Mouse (Mus musculus) liver, embryonic 16.5 days (tissue): Measurements from ENCODE around the gene Atxn7l2. TPM values are rescaled to one million over a fixed set of nuclear protein-coding genes. Genes with fewer than 3 reads are reported as not detected.

ENCODE experiments used
- ATAC-seq: fragments of 200-750 bp; cut with Nextera tagmentation; 2 replicates; pipeline ENCODE4 v1.8.0; 2017; ENCODE audit warnings: low read depth, mild to moderate bottlenecking, moderate number of reproducible peaks, moderate library complexity
- H3K27ac ChIP-seq: fragments of 300-500 bp; sonication (generic); 2 replicates; pipeline ENCODE4 v1.5.1; 2014; ENCODE audit warnings: mild to moderate bottlenecking, low read length
- H3K27me3 ChIP-seq: fragments of 300-500 bp; sonication (generic); 2 replicates; pipeline ENCODE4 v1.6.1; 2014; ENCODE audit warnings: low read depth, low read length, mixed read lengths; ENCODE audit not compliant: control insufficient read depth, insufficient read depth
- H3K36me3 ChIP-seq: fragments of 300-500 bp; sonication (generic); 2 replicates; pipeline ENCODE4 v1.6.1; 2014; ENCODE audit warnings: mild to moderate bottlenecking; ENCODE audit not compliant: control insufficient read depth, insufficient read depth
- H3K4me1 ChIP-seq: fragments of 300-500 bp; sonication (generic); 2 replicates; pipeline ENCODE4 v1.6.1; 2014; ENCODE audit warnings: low read depth, low read length, mixed read lengths; ENCODE audit not compliant: control insufficient read depth
- H3K4me2 ChIP-seq: fragments of 300-500 bp; sonication (generic); 2 replicates; pipeline ENCODE4 v1.6.1; 2014; ENCODE audit warnings: low read depth, low read length, mixed read lengths
- H3K4me3 ChIP-seq: fragments of 300-500 bp; sonication (generic); 2 replicates; pipeline ENCODE4 v1.5.1; 2014; ENCODE audit warnings: low read depth, mild to moderate bottlenecking, low read length
- H3K9ac ChIP-seq: fragments of 300-500 bp; sonication (generic); 2 replicates; pipeline ENCODE4 v1.6.1; 2014; ENCODE audit warnings: low read depth, low read length
- H3K9me3 ChIP-seq: fragments of 300-500 bp; sonication (generic); replicated peaks from 2 replicates; pipeline ENCODE4 v1.6.1; 2016; ENCODE audit warnings: low read length; ENCODE audit not compliant: control insufficient read depth
- WGBS: fragments of 180-500 bp; shearing (Covaris S2); extraction: QIAGEN DNeasy Blood & Tissue Kit; methylation state at CpG from one replicate; pipeline ENCODE4 v1.1.7; 2014; ENCODE audit not compliant: insufficient replicate concordance; 5-methylcytosine and 5-hydroxymethylcytosine counted together
- polyA plus RNA-seq: library from polyadenylated mRNA; unstranded; fragments of >200 nt; fragmentation: Nextera tagmentation; extraction: Ambion mirVana; gene quantifications from 2 replicates; pipeline ENCODE4 v1.2.1, GENCODE M21; 2015

The Atxn7l2 gene
- polyA plus RNA-seq, 1 experiment from 2014 or later = 2.1 TPM

DNA sequence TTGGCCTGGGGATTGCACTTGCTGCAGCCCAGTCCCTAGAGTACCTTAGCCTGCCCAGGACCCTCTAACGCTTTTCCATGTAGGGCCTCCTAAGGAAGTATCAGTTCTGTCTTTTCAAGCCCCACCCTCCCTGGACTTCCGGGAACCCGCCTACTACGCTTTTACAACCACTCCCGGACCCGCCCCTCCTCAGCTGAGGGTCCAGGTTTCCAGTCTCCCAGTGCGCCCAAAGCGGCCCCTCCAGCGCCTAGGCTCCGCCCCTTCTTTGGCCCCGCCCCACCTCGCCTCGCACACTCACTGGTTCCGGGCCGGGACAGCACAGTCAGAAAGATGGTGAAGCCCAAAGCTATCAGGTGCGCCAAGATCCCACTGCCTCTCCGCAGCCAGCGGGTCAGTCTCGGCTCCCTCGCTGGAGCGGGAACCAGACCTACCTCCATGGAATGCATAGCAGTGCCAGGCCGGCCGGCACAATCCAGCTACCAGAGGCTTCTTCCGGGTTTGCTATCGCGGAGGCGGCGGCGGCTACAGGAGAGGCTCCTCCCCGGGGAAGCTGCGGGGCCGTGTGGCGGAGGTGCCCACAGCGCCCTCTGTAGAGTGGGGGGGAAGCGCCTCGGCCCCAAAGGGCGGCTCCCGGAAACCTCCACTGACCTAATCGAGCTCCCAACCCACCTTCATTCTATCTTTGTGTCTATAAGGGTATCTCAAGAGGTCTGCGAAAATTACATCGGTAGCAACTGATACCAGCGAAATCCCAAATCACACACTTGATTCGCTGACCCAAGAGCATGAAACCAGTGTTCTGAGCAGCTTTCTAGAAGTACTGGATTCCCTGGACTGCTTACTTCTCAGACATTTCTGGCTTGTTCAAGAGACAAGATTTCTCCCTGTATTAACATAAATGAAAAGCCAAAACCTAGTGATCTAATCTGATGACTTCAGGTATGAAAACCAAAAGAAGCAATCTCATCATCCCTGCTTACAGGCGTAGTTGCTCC is 10.1 kb downstream of the Atxn7l2 start, which contains the start of gene Cyb561d1:
Gene Cyb561d1, minus strand, starts transcription at position 884 of the 995 bp plus-strand sequence.
- Histone ChIP-seq H3K27me3 (no peaks in the 10 kb centered on the region), H3K9ac (peak within 1 kb of the TSS; percentile 81), H3K4me1 (peaks cover 17% of the 10 kb centered on the region), H3K4me3 (peak within 1 kb of the TSS; percentile 84), H3K4me2 (peak within 1 kb of the TSS; percentile 69), H3K9me3 (no peaks in the 10 kb centered on the region), H3K36me3 (no peaks in the 10 kb centered on the region), H3K27ac (peak within 1 kb of the TSS; percentile 95)
- peak; percentile 94 for ATAC-seq
- WGBS = 2% methylated on average over 44 of the region's 44 CpGs

DNA sequence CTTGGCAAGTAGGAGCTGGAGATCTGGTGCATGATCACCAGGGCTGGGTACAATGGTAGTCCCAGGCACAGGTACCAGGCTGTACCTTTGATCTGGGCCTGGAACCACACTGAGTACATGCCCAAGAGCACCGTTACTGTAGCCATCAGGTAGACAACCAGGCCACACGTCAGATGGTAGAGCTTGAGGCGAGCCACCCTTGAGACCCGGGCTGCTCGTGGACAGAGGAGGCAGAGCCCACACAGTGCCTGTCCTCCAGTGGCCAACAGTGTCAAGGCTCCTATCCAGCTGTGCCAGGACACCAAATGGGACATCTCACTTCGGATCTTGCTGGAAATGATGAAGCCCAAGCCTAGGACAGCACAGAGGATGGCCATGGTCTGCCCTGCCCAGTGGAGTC is 11.5 kb downstream of the Atxn7l2 start:
- no peaks in the 10 kb centered on the region for H3K36me3 ChIP-seq
- peak overlapping the region; percentile 69 for H3K4me2 ChIP-seq
- H3K9ac ChIP-seq = no peak overlapping the region
- no peak overlapping the region for H3K4me3 ChIP-seq
- H3K27me3 ChIP-seq = no peaks in the 10 kb centered on the region
- peaks cover 17% of the 10 kb centered on the region for H3K4me1 ChIP-seq
- H3K9me3 ChIP-seq = no peaks in the 10 kb centered on the region
- no peak for ATAC-seq
- H3K27ac ChIP-seq = peak overlapping the region; percentile 95; the same call in 1 of the 2 replicates
- WGBS = 87% methylated on average over 6 of the region's 6 CpGs

DNA sequence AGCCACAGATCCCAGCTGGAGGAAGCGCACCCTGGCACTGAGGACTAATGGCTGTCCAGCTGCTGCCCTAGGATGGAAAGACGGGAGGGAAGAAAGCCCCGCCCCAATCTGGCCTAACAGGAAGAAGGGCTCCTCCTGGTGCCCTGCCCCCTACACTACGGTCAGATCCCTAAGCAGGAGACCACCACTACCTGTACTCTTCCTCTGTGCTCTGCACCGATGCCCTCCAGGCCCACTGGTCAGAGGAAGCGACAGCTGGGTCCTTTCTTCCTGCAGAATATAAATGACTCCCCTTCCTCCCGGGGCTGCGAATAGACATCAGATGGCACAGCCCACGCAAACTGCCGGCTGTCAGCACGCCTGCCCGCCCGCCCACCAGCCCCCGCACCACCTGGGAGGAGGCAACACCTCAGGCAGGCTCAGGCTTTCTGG is 13.7 kb downstream of the Atxn7l2 start:
- H3K36me3 ChIP-seq = no peaks in the 10 kb centered on the region
- H3K4me1 ChIP-seq = peaks cover 17% of the 10 kb centered on the region
- H3K4me2 ChIP-seq = no peak overlapping the region
- no peaks in the 10 kb centered on the region for H3K9me3 ChIP-seq
- H3K27me3 ChIP-seq = no peaks in the 10 kb centered on the region
- H3K4me3 ChIP-seq = no peak overlapping the region
- H3K27ac ChIP-seq = no peak overlapping the region
- 52% methylated on average over 14 of the region's 14 CpGs for WGBS
- H3K9ac ChIP-seq = no peak overlapping the region
- ATAC-seq = no peak

DNA sequence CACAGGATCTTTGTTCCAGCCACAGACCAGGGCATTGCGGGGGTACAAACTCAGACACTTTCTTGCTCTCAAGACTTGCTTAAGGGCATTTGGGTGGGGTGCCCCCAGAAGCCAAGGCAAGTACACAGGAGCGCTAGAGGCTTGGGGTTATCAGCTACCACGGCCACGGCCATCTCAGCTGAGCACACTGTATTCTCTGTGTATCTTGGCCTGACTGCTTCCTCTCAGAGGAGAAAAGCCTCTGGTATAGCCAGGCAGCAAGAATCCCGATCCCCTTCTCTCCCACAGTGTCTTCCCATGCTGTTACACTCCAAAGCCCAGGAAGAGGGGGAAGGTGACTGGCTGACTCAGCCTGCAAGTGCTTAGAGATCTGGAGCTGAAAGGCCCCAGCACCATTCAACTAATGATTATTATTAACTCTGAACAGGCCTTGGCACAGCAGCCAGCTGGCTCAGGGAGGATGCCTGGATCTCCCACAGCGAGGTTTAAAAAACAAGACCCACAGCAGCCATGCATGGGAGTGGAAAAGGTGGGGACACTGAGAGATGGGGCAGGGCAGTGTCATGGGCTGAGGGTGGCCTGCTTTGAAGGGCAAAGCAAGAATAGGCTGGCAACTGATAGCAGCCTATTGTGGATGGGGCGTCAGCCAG is 14.7 kb downstream of the Atxn7l2 start:
- ATAC-seq = no peak
- no peak overlapping the region for H3K9ac ChIP-seq
- no peak overlapping the region for H3K4me3 ChIP-seq
- no peaks in the 10 kb centered on the region for H3K36me3 ChIP-seq
- H3K4me1 ChIP-seq = peaks cover 15% of the 10 kb centered on the region
- no peaks in the 10 kb centered on the region for H3K27me3 ChIP-seq
- no peak overlapping the region for H3K4me2 ChIP-seq
- no peaks in the 10 kb centered on the region for H3K9me3 ChIP-seq
- 44% methylated on average over 7 of the region's 7 CpGs for WGBS
- no peak overlapping the region for H3K27ac ChIP-seq

DNA sequence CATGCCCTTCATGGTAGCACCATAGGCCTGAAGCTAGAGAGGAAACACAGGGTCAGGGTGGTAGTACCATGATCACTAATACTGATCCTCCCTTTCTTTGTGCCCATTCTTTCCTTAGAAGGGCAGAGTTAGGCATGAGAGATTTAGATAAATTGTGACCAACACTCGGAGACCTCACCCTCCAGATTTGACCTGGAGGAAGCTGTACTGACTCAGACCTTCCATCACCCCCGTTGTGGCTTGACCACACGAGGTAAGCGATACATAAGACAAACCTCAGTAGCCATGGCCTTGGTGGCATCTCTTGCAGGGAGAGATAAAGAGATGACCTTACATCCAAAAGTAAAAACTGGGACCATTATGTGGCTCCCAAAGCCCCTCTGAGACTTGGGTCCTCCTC is 15.4 kb downstream of the Atxn7l2 start:
- no peaks in the 10 kb centered on the region for H3K27me3 ChIP-seq
- H3K9ac ChIP-seq = no peak overlapping the region
- H3K4me1 ChIP-seq = peaks cover 11% of the 10 kb centered on the region
- H3K27ac ChIP-seq = no peak overlapping the region
- no peaks in the 10 kb centered on the region for H3K36me3 ChIP-seq
- no peak for ATAC-seq
- H3K9me3 ChIP-seq = no peaks in the 10 kb centered on the region
- H3K4me2 ChIP-seq = no peak overlapping the region
- WGBS = 72% methylated on average over 4 of the region's 4 CpGs
- no peak overlapping the region for H3K4me3 ChIP-seq

DNA sequence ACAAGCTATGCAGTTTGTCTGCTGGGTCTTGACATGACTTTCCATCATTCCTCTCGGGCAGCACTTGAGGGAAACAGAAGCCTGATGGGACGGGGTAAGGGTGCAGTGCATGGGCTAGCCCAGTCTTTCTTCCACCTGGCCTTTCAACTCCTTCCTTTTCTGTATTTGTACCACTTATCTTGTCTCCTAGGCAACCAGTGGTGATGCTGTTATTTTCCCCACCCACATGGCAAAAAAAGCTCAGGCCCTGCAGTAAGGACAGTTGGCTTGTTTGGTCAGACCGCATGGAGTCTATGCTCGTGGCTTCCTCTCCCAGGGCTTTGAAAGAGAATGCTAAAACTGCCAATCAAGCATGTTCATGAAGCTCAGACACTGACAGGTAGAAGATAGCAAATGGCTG is 17.0 kb downstream of the Atxn7l2 start:
- no peak overlapping the region for H3K9ac ChIP-seq
- no peak for ATAC-seq
- H3K4me1 ChIP-seq = peaks cover 3% of the 10 kb centered on the region; the same call in 1 of the 2 replicates
- WGBS = 62% methylated on average over 4 of the region's 4 CpGs
- H3K36me3 ChIP-seq = no peaks in the 10 kb centered on the region
- H3K4me3 ChIP-seq = no peak overlapping the region
- no peak overlapping the region for H3K27ac ChIP-seq
- no peak overlapping the region for H3K4me2 ChIP-seq
- H3K9me3 ChIP-seq = no peaks in the 10 kb centered on the region
- peaks cover 3% of the 10 kb centered on the region; the same call in 1 of the 2 replicates for H3K27me3 ChIP-seq

DNA sequence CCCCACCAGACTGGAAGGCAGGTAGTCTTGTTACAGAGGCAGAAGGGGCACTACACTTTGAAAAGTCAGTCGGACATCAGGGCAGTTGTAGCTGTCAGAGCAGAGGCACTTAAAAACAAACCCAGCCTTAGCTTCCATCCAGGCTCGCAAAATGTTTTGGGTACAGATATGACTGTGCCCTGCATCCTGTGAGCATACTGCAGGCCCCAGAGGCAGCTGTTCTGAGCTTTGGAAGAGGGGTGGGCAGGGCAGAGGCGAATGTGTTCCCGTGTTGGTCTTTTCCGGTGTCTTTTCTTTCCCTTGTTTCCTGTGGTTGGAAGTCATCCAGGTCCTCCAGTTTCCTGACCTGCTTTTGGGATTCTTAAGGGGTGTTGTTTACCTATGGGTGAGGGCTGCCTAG is 20.8 kb downstream of the Atxn7l2 start:
- H3K4me2 ChIP-seq = no peak overlapping the region
- WGBS = 36% methylated on average over 5 of the region's 5 CpGs
- no peak for ATAC-seq
- peaks cover 34% of the 10 kb centered on the region for H3K27me3 ChIP-seq
- H3K9me3 ChIP-seq = no peaks in the 10 kb centered on the region
- no peak overlapping the region for H3K4me3 ChIP-seq
- no peak overlapping the region for H3K27ac ChIP-seq
- no peak overlapping the region for H3K9ac ChIP-seq
- H3K36me3 ChIP-seq = no peaks in the 10 kb centered on the region
- H3K4me1 ChIP-seq = peaks cover 13% of the 10 kb centered on the region

DNA sequence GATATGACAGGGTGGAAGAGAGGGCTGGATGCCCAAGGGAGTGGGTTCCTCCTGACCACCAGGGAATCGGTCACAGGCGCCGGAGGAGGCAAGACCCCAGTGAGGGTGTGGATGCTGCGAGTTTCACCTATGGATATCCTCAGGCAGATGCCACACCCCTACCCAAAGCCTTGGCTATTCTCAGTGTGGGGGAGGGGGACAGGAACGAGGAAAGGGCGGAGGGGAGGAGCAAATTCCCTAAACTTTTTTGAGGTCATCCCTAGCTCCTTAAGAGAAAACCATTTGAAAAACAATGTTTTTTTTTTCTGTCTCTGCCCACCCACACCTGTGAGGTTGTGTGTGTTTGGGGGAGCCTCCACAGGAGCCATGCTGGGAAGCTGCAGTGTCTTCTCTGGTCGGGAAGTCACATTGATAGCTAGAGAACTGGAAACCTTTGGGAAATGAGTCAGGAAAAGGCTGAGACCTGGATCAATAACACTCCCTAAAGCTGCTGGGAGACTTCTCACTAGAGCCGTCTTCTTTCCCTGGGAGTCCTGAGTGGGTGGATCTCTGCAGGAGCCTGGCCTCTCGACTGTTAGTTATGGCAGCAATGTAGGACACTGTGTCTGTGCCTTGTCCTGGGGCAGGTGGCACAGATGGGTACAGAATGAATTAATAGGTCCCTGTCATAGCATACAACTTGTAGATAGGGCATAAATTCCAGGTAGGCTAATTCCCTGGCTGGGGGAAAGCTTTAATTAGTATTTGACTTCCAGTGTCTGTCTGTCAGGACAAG is 21.8 kb downstream of the Atxn7l2 start:
- Histone ChIP-seq H3K27ac (no peak overlapping the region), H3K9me3 (no peaks in the 10 kb centered on the region), H3K4me3 (no peak overlapping the region), H3K4me2 (no peak overlapping the region), H3K4me1 (peaks cover 13% of the 10 kb centered on the region), H3K36me3 (no peaks in the 10 kb centered on the region), H3K27me3 (peaks cover 38% of the 10 kb centered on the region), H3K9ac (no peak overlapping the region)
- no peak for ATAC-seq
- WGBS = 57% methylated on average over 9 of the region's 9 CpGs
